In the genomic region with DNA sequence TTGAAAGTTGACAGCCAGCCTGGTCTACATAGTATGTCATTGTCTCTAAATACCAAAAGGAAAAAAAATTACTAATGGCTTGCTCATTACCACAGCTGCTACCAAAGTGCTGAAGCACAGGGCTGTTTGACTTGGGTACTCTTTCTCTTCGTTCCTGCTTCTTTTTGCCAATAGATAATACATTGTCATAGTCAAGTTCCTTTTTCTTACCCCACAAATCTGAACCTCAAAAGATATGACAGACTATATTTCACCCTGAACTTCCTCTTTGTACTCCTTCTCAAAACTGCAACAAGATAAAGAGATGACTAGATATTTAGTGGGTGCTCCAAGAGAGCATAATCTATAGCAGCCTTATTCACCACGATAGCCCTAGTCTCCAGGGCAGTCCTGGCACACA, we compare ENCODE assay signal across 11 mouse cellular contexts.
"Had no signal": no experiment of that assay in that cellular context is flagged by ENCODE, and none has a peak within 500 bp of the region (broad histone marks: within the 10 kb centered on the region; RNA-seq: fewer than 3 reads in every experiment).

No protein-coding gene starts in this region.

- DNase-seq: kidney, adult 8-10 months; kidney, postnatal 25 days; liver, embryonic 13.5 days; liver, postnatal 0 days; right cerebral cortex, adult 18-20 months; right cerebral cortex, postnatal 25 days; thymus, postnatal 36 days had no signal

- H3K36me3 ChIP-seq: limb, embryonic 15.5 days; liver, embryonic 13.5 days; midbrain, embryonic 12.5 days had no signal

- H3K9me3 ChIP-seq: limb, embryonic 15.5 days; liver, embryonic 13.5 days; midbrain, embryonic 12.5 days had no signal

- H3K27ac ChIP-seq: limb, embryonic 15.5 days; liver, embryonic 13.5 days; midbrain, embryonic 12.5 days had no signal

- H3K4me3 ChIP-seq: limb, embryonic 15.5 days; liver, embryonic 13.5 days; midbrain, embryonic 12.5 days had no signal

- H3K4me1 ChIP-seq: limb, embryonic 15.5 days; liver, embryonic 13.5 days; midbrain, embryonic 12.5 days had no signal

- ATAC-seq: intestine, postnatal 0 days; liver, postnatal 0 days; midbrain, embryonic 16.5 days had no signal
